Mouse (Mus musculus): ENCODE measurements around the gene Rhox10. TPM values are rescaled to one million over a fixed set of nuclear protein-coding genes. Genes with fewer than 3 reads are reported as not detected.
A peak's percentile ranks its signal among the peaks of the same experiment; 100 is the strongest.
"Not testable (repeated sequence)": the region's sequence is repeated elsewhere in the genome, so short reads cannot be mapped to it uniquely, and the experiment has no call there.

Rhox10 gene
- total RNA-seq (2021), result not detected
- long read RNA-seq, experiment 1, result 0 reads
- long read RNA-seq, experiment 2, result 0 reads

- no peak for DNase-seq (ENCODE audit: low spot score in 2 of 2)
These were observed at the start of gene Rhox10 for GRCm38 (mm10) chrX:38066175-38066574. Rhox10 (plus strand) TSS chrX:38066475.

GRCm38 (mm10) chrX:38018597-38018996 is 47.7 kb upstream of the Rhox10 start, which contains the start of gene Btg1-ps1:
Btg1-ps1 (minus strand) TSS chrX:38018815.
- DNase-seq (ENCODE audit: low spot score in 2 of 2), result not testable (repeated sequence)

- no peak for DNase-seq (ENCODE audit: low spot score in 2 of 2)
These were observed 32.4 kb upstream of the Rhox10 start for GRCm38 (mm10) chrX:38033841-38034240.

GRCm38 (mm10) chrX:38039666-38040065 is 26.6 kb upstream of the Rhox10 start:
- DNase-seq (ENCODE audit: low spot score in 2 of 2), result no peak

GRCm38 (mm10) chrX:38043014-38043413 is 23.3 kb upstream of the Rhox10 start, which contains the start of gene Btg1-ps2:
Btg1-ps2 (minus strand) TSS chrX:38043114.
- not testable (repeated sequence) for DNase-seq (ENCODE audit: low spot score in 2 of 2)

- peak in 1 of 2 experiments; percentile 5 for DNase-seq (ENCODE audit: low spot score in 2 of 2)
These were observed 4.7 kb upstream of the Rhox10 start for GRCm38 (mm10) chrX:38061544-38061943.

GRCm38 (mm10) chrX:38084226-38084625 is 18.0 kb downstream of the Rhox10 start:
- peak; percentile 44 to 45 for DNase-seq (ENCODE audit: low spot score in 2 of 2)

- no peak for DNase-seq (ENCODE audit: low spot score in 2 of 2)
These were observed 18.8 kb downstream of the Rhox10 start, which contains the start of gene Rhox11 for GRCm38 (mm10) chrX:38085041-38085440. Rhox11 (minus strand) TSS chrX:38085141.

- DNase-seq (ENCODE audit: low spot score in 2 of 2), result no peak
These were observed 44.5 kb downstream of the Rhox10 start, which contains the start of gene Rhox12 for GRCm38 (mm10) chrX:38110807-38111206. Rhox12 (minus strand) TSS chrX:38110907.

- DNase-seq (ENCODE audit: low spot score in 2 of 2), result no peak
These were observed 54.7 kb downstream of the Rhox10 start, which contains the start of gene Rhox13 for GRCm38 (mm10) chrX:38120982-38121381. Rhox13 (plus strand) TSS chrX:38121219.

Other genes with a start within 250 kb of the Rhox10 start
- not detected for gene Rhox6, start 239.6 kb upstream of the Rhox10 start, total RNA-seq (2021)
- not detected for gene Rhox7a, start 234.8 kb upstream of the Rhox10 start, total RNA-seq (2021)
- gene Rhox8, start 187.5 kb upstream of the Rhox10 start, total RNA-seq (2021), result not detected
- not detected for gene Rhox7b, start 169.2 kb upstream of the Rhox10 start, total RNA-seq (2021)
- gene Rhox9, start 164.7 kb upstream of the Rhox10 start, total RNA-seq (2021), result not detected
- gene Btg1-ps1, start 47.7 kb upstream of the Rhox10 start, total RNA-seq (2021), result not detected
- not detected for gene Btg1-ps2, start 23.4 kb upstream of the Rhox10 start, total RNA-seq (2021)
- gene Rhox11, start 18.7 kb downstream of the Rhox10 start, total RNA-seq (2021), result not detected
- not detected for gene Rhox12, start 44.4 kb downstream of the Rhox10 start, total RNA-seq (2021)
- gene Rhox13, start 54.7 kb downstream of the Rhox10 start, total RNA-seq (2021), result not detected
- gene Zbtb33, start 123.3 kb downstream of the Rhox10 start, total RNA-seq (2021), result 10 to 100 TPM; 22.5 to 26.7 TPM
- gene Tmem255a, start 186.0 kb downstream of the Rhox10 start, total RNA-seq (2021), result 10 to 100 TPM; 17.7 to 23.5 TPM
- not detected for gene Atp1b4, start 249.7 kb downstream of the Rhox10 start, total RNA-seq (2021)

All from left cerebral cortex, adult 18-20 months (tissue).